Mouse (Mus musculus) midbrain, embryonic 15.5 days (tissue): Measurements from ENCODE around the gene Tent5b. TPM values are rescaled to one million over a fixed set of nuclear protein-coding genes. Genes with fewer than 3 reads are reported as not detected.

Experiments
- ATAC-seq: fragments of 200-750 bp; cut with Nextera tagmentation; replicated peaks from 2 replicates; pipeline ENCODE4 v1.8.0; 2017; ENCODE audit warnings: moderate TSS enrichment
- H3K27ac ChIP-seq: fragments of 300-500 bp; sonication (generic); 2 replicates; pipeline ENCODE4 v1.5.1; 2015; ENCODE audit warnings: mild to moderate bottlenecking, inconsistent platforms
- H3K27me3 ChIP-seq: fragments of 300-500 bp; sonication (generic); replicated peaks from 2 replicates; pipeline ENCODE4 v1.6.1; 2015; ENCODE audit warnings: inconsistent platforms
- H3K36me3 ChIP-seq: fragments of 300-500 bp; sonication (generic); replicated peaks from 2 replicates; pipeline ENCODE4 v1.6.1; 2015; ENCODE audit warnings: inconsistent platforms
- H3K4me1 ChIP-seq: fragments of 300-500 bp; sonication (generic); 2 replicates; pipeline ENCODE4 v1.6.1; 2015; ENCODE audit warnings: inconsistent platforms
- H3K4me2 ChIP-seq: fragments of 300-500 bp; sonication (generic); 2 replicates; pipeline ENCODE4 v1.6.1; 2015; ENCODE audit warnings: inconsistent platforms, mild to moderate bottlenecking, moderate library complexity
- H3K4me3 ChIP-seq: fragments of 300-500 bp; sonication (generic); 2 replicates; pipeline ENCODE4 v1.5.1; 2015; ENCODE audit warnings: mild to moderate bottlenecking, inconsistent platforms
- H3K9ac ChIP-seq: fragments of 300-500 bp; sonication (generic); 2 replicates; pipeline ENCODE4 v1.6.1; 2015; ENCODE audit warnings: mild to moderate bottlenecking, inconsistent platforms
- H3K9me3 ChIP-seq: fragments of 300-500 bp; sonication (generic); 2 replicates; pipeline ENCODE4 v1.6.1; 2016; ENCODE audit warnings: inconsistent platforms
- WGBS: fragments of 180-500 bp; shearing (Covaris S2); methylation state at CpG from one replicate; pipeline ENCODE4 v1.1.7; 2015; ENCODE audit warnings: mixed read lengths; 5-methylcytosine and 5-hydroxymethylcytosine counted together
- polyA plus RNA-seq: library from polyadenylated mRNA; unstranded; fragments of >200 nt; fragmentation: Nextera tagmentation; extraction: Ambion mirVana; gene quantifications from 2 replicates; pipeline ENCODE4 v1.2.1, GENCODE M21; 2015

The Tent5b gene
- polyA plus RNA-seq, 1 experiment from 2014 or later, result 0.37 TPM

- WGBS, result 64% methylated on average over 8 of the region's 8 CpGs
- Histone ChIP-seq H3K9me3 (no peaks in the 10 kb centered on the region), H3K4me3 (no peak overlapping the region), H3K36me3 (no peaks in the 10 kb centered on the region), H3K4me2 (no peak overlapping the region), H3K9ac (no peak overlapping the region), H3K27ac (no peak overlapping the region), H3K27me3 (no peaks in the 10 kb centered on the region), H3K4me1 (0 out of 2 replicates have a peak, but pooled peaks cover 2% of the 10 kb centered on the region)
- no peak for ATAC-seq
Measured at GRCm38 (mm10) chr4:133448708-133449388, 31.1 kb upstream of the Tent5b start.

DNA sequence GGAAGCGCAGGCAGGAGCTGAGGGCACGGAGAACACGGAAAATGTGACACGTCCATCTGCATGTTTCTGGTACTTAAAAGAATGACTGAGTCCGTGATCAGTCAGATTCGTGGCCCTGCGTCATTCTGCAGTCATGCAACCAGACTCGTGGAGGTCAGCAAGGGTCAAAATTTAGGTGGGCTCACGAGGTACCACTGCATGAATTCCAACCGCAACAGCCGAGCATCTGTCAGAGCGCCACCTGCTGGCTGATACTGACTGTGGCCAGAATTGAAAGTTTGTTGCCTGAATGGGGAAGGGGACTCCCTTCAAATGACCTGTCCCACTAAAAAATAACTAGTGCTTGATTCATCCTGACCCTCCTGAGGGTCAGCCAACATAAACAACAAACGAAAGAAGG is 30.2 kb upstream of the Tent5b start:
- H3K9ac ChIP-seq, result no peak overlapping the region
- no peak overlapping the region for H3K27ac ChIP-seq
- no peak overlapping the region for H3K4me3 ChIP-seq
- 16% methylated on average over 13 of the region's 13 CpGs for WGBS
- 0 out of 2 replicates have a peak overlapping the region, but pooled peaks have one; percentile 17 for H3K4me2 ChIP-seq
- no peaks in the 10 kb centered on the region for H3K27me3 ChIP-seq
- H3K4me1 ChIP-seq, result 0 out of 2 replicates have a peak, but pooled peaks cover 2% of the 10 kb centered on the region
- H3K36me3 ChIP-seq, result no peaks in the 10 kb centered on the region
- no peak for ATAC-seq
- H3K9me3 ChIP-seq, result no peaks in the 10 kb centered on the region

GRCm38 (mm10) chr4:133451536-133451935 is 28.4 kb upstream of the Tent5b start:
- 11% methylated on average over 10 of the region's 10 CpGs for WGBS
- Histone ChIP-seq H3K27ac (no peak overlapping the region), H3K4me1 (0 out of 2 replicates have a peak, but pooled peaks cover 2% of the 10 kb centered on the region), H3K36me3 (no peaks in the 10 kb centered on the region), H3K4me3 (no peak overlapping the region), H3K27me3 (no peaks in the 10 kb centered on the region), H3K4me2 (no peak overlapping the region), H3K9ac (no peak overlapping the region), H3K9me3 (no peaks in the 10 kb centered on the region)
- ATAC-seq, result no peak

- H3K27me3 ChIP-seq, result no peaks in the 10 kb centered on the region
- 70% methylated on average over 7 of the region's 7 CpGs for WGBS
- no peak overlapping the region for H3K9ac ChIP-seq
- ATAC-seq, result no peak
- H3K4me1 ChIP-seq, result 0 out of 2 replicates have a peak, but pooled peaks cover 2% of the 10 kb centered on the region
- no peak overlapping the region for H3K27ac ChIP-seq
- no peak overlapping the region for H3K4me3 ChIP-seq
- no peaks in the 10 kb centered on the region for H3K36me3 ChIP-seq
- H3K9me3 ChIP-seq, result no peaks in the 10 kb centered on the region
- H3K4me2 ChIP-seq, result no peak overlapping the region
Measured at GRCm38 (mm10) chr4:133452433-133452832, 27.5 kb upstream of the Tent5b start.

- no peak overlapping the region for H3K27ac ChIP-seq
- H3K4me3 ChIP-seq, result no peak overlapping the region
- no peaks in the 10 kb centered on the region for H3K4me1 ChIP-seq
- no peak overlapping the region for H3K9ac ChIP-seq
- H3K27me3 ChIP-seq, result no peaks in the 10 kb centered on the region
- no peak overlapping the region for H3K4me2 ChIP-seq
- ATAC-seq, result no peak
- no peaks in the 10 kb centered on the region for H3K9me3 ChIP-seq
- H3K36me3 ChIP-seq, result no peaks in the 10 kb centered on the region
- 66% methylated on average over 3 of the region's 3 CpGs for WGBS
Measured at GRCm38 (mm10) chr4:133458044-133458443, 21.9 kb upstream of the Tent5b start.

DNA sequence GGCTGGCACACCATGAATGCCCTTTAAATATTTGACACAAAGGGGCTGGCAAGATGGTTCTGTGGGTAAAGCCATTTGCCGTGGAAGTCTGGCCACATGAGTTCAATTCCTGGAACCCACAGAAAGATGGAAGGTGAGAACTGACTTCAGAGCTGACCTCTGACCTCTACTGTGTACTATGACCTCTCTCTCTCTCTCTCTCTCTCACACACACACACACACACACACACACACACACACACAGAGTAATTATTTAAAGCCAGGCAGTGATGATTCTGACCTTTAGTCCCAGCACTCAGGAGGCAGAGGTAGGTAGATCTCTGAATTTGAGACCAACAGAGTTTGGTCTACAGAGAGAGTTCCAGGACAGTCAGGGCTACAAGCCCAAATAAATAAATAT is 19.9 kb upstream of the Tent5b start:
- H3K9ac ChIP-seq, result no peak overlapping the region

GRCm38 (mm10) chr4:133460796-133461325 is 19.1 kb upstream of the Tent5b start:
- H3K4me1 ChIP-seq, result no peaks in the 10 kb centered on the region
- H3K4me3 ChIP-seq, result no peak overlapping the region
- H3K36me3 ChIP-seq, result no peaks in the 10 kb centered on the region
- H3K9me3 ChIP-seq, result no peaks in the 10 kb centered on the region
- no peak overlapping the region for H3K27ac ChIP-seq
- 61% methylated on average over 5 of the region's 5 CpGs for WGBS
- no peaks in the 10 kb centered on the region for H3K27me3 ChIP-seq
- H3K9ac ChIP-seq, result no peak overlapping the region
- no peak overlapping the region for H3K4me2 ChIP-seq
- ATAC-seq, result no peak

More for the DNA sequence above, 19.9 kb upstream of the Tent5b start:
- Histone ChIP-seq H3K4me2 (no peak overlapping the region), H3K27me3 (no peaks in the 10 kb centered on the region), H3K4me1 (no peaks in the 10 kb centered on the region), H3K9me3 (no peaks in the 10 kb centered on the region), H3K36me3 (no peaks in the 10 kb centered on the region), H3K4me3 (no peak overlapping the region), H3K27ac (no peak overlapping the region)
- ATAC-seq, result no peak
- 73% methylated on average over 1 of the region's 1 CpGs for WGBS

DNA sequence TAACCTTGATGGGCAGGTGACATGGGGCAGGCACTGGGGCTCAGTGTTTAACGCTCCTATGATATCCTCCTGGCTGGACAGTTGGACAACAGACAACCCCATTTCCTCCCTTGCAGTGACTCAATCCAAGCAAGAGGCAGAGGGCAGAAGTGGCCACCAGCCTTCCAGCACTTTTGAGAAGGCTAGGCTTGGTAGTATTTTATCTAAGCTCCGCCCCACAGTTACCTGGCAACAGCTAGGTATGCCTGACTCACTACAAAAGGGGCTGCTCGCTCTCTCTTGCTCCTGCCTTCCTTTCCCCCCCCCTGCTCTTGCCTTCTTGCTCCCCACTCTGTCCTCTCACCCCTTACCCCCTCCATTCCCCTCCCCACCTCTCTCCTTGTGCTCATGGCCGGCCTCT is 18.6 kb upstream of the Tent5b start:
- Histone ChIP-seq H3K27ac (no peak overlapping the region), H3K4me2 (no peak overlapping the region), H3K36me3 (no peaks in the 10 kb centered on the region), H3K9ac (no peak overlapping the region), H3K27me3 (no peaks in the 10 kb centered on the region), H3K4me1 (no peaks in the 10 kb centered on the region), H3K4me3 (no peak overlapping the region), H3K9me3 (no peaks in the 10 kb centered on the region)
- ATAC-seq, result no peak
- WGBS, result 67% methylated on average over 4 of the region's 4 CpGs

- H3K4me3 ChIP-seq, result no peak overlapping the region
- H3K36me3 ChIP-seq, result no peaks in the 10 kb centered on the region
- H3K4me1 ChIP-seq, result peaks cover 5% of the 10 kb centered on the region
- no peaks in the 10 kb centered on the region for H3K27me3 ChIP-seq
- no peak overlapping the region for H3K27ac ChIP-seq
- no peaks in the 10 kb centered on the region for H3K9me3 ChIP-seq
- H3K4me2 ChIP-seq, result no peak overlapping the region
- no peak for ATAC-seq
- H3K9ac ChIP-seq, result no peak overlapping the region
- WGBS, result 70% methylated on average over 6 of the region's 6 CpGs
Measured at GRCm38 (mm10) chr4:133463184-133463583, 16.7 kb upstream of the Tent5b start.

GRCm38 (mm10) chr4:133468080-133468479 is 11.9 kb upstream of the Tent5b start:
- Histone ChIP-seq H3K27ac (no peak overlapping the region), H3K4me3 (peak overlapping the region; percentile 45), H3K36me3 (no peaks in the 10 kb centered on the region), H3K9ac (peak overlapping the region; percentile 31), H3K9me3 (no peaks in the 10 kb centered on the region), H3K4me1 (peaks cover 11% of the 10 kb centered on the region), H3K27me3 (peaks cover 13% of the 10 kb centered on the region), H3K4me2 (peak overlapping the region; percentile 93)
- under 1% methylated on average over 25 of the region's 27 CpGs for WGBS
- ATAC-seq, result no peak

- WGBS, result 19% methylated on average over 12 of the region's 12 CpGs
- peaks cover 13% of the 10 kb centered on the region for H3K27me3 ChIP-seq
- peaks cover 11% of the 10 kb centered on the region for H3K4me1 ChIP-seq
- no peaks in the 10 kb centered on the region for H3K9me3 ChIP-seq
- ATAC-seq, result no peak
- no peak overlapping the region for H3K27ac ChIP-seq
- H3K4me3 ChIP-seq, result no peak overlapping the region
- H3K36me3 ChIP-seq, result no peaks in the 10 kb centered on the region
- no peak overlapping the region for H3K4me2 ChIP-seq
- H3K9ac ChIP-seq, result no peak overlapping the region
Measured at GRCm38 (mm10) chr4:133469122-133469521, 10.8 kb upstream of the Tent5b start.

DNA sequence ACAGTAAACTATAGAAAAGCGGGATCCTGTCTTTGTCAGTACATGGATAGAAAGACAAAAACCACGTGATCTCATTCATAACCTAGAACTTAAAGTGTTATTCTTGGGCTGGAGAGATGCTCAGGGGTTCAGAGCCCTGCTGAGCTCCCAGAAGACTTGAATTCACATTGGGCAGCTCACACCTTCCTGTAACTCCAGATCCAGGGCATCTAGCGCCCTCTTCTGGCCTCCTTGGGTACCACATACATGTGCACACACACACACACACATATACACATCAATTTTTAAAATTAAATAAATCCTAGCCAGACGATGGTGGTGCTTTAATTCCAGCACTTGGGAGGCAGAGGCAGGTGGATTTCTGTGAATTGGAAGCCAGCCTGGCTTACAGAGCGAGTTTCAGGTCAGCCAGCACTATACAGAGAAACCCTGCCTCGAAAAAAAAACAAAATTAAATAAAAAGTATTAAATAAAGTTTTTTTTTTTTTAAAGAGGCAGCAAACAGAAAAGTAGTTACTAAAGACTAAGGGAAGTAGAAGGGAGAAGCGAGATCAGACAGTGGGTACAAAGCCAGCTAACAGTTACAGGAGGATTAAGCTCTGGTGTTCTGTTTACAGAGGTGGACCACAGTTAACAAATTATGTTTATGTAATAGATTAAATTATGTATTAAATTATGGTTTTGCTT is 8.7 kb upstream of the Tent5b start:
- Histone ChIP-seq H3K9me3 (no peaks in the 10 kb centered on the region), H3K9ac (no peak overlapping the region), H3K4me1 (peaks cover 11% of the 10 kb centered on the region), H3K4me2 (no peak overlapping the region), H3K27ac (no peak overlapping the region), H3K4me3 (no peak overlapping the region), H3K36me3 (no peaks in the 10 kb centered on the region), H3K27me3 (peaks cover 13% of the 10 kb centered on the region)
- no peak for ATAC-seq
- 78% methylated on average over 7 of the region's 7 CpGs for WGBS
